Mouse (Mus musculus) stomach, embryonic 14.5 days (tissue): ENCODE measurements around the gene Pdzrn4. TPM values are rescaled to one million over a fixed set of nuclear protein-coding genes. Genes with fewer than 3 reads are reported as not detected.

Experiments
- ATAC-seq: fragments of 200-750 bp; cut with Nextera tagmentation; 2 replicates; pipeline ENCODE4 v1.8.0; 2017; ENCODE audit warnings: low read depth, moderate TSS enrichment; ENCODE audit not compliant: insufficient number of reproducible peaks, insufficient read depth, low FRiP score
- H3K27ac ChIP-seq: fragments of 300-500 bp; sonication (generic); 2 replicates; pipeline ENCODE4 v1.5.1; 2014; ENCODE audit warnings: mild to moderate bottlenecking, low read length, moderate library complexity, mixed read lengths
- H3K27me3 ChIP-seq: fragments of 300-500 bp; sonication (generic); 2 replicates; pipeline ENCODE4 v1.6.1; 2014; ENCODE audit warnings: low read length, control low read depth, mixed read lengths; ENCODE audit not compliant: control insufficient read depth, insufficient read depth
- H3K36me3 ChIP-seq: fragments of 300-500 bp; sonication (generic); 2 replicates; pipeline ENCODE4 v1.6.1; 2014; ENCODE audit warnings: mild to moderate bottlenecking, control low read depth, low read length, moderate library complexity, mixed read lengths; ENCODE audit not compliant: control insufficient read depth, insufficient read depth
- H3K4me1 ChIP-seq: fragments of 300-500 bp; sonication (generic); 2 replicates; pipeline ENCODE4 v1.6.1; 2014; ENCODE audit warnings: low read length, control low read depth, mixed read lengths; ENCODE audit not compliant: control insufficient read depth, insufficient read depth
- H3K4me2 ChIP-seq: fragments of 300-500 bp; sonication (generic); replicated peaks from 2 replicates; pipeline ENCODE4 v1.6.1; 2014; ENCODE audit warnings: low read depth, low read length, control low read depth
- H3K4me3 ChIP-seq: fragments of 300-500 bp; sonication (generic); 2 replicates; pipeline ENCODE4 v1.5.1; 2014; ENCODE audit warnings: low read depth, low read length, control low read depth
- H3K9ac ChIP-seq: fragments of 300-500 bp; sonication (generic); replicated peaks from 2 replicates; pipeline ENCODE4 v1.6.1; 2014; ENCODE audit warnings: low read depth, mild to moderate bottlenecking, control low read depth, low read length, moderate library complexity, mixed read lengths
- H3K9me3 ChIP-seq: fragments of 300-500 bp; sonication (generic); 2 replicates; pipeline ENCODE4 v1.6.1; 2016; ENCODE audit warnings: low read depth, low read length, control low read depth; ENCODE audit not compliant: control insufficient read depth
- WGBS: fragments of 180-500 bp; shearing (Covaris S2); extraction: QIAGEN DNeasy Blood & Tissue Kit; methylation state at CpG from one replicate; pipeline ENCODE4 v1.1.7; 2014; 5-methylcytosine and 5-hydroxymethylcytosine counted together
- polyA plus RNA-seq: library from polyadenylated mRNA; unstranded; fragments of >200 nt; fragmentation: Nextera tagmentation; extraction: Ambion mirVana; gene quantifications from 2 replicates; pipeline ENCODE4 v1.2.1, GENCODE M21; 2014

Pdzrn4 gene
- polyA plus RNA-seq, 1 experiment from 2014 or later = 4.1 TPM

- Histone ChIP-seq H3K9ac (no peak overlapping the region), H3K27me3 (no peaks in the 10 kb centered on the region), H3K9me3 (no peaks in the 10 kb centered on the region), H3K27ac (no peak overlapping the region), H3K36me3 (no peaks in the 10 kb centered on the region), H3K4me1 (no peaks in the 10 kb centered on the region), H3K4me3 (no peak overlapping the region), H3K4me2 (no peak overlapping the region)
- no peak for ATAC-seq
- 75% methylated on average over 6 of the region's 6 CpGs for WGBS
These were observed 281.7 kb downstream of the Pdzrn4 start for GRCm38 (mm10) chr15:92678377-92678776.

- WGBS = 93% methylated on average over 6 of the region's 6 CpGs
- H3K4me3 ChIP-seq = no peak overlapping the region
- no peak overlapping the region for H3K27ac ChIP-seq
- ATAC-seq = no peak
- H3K9ac ChIP-seq = no peak overlapping the region
- no peak overlapping the region for H3K4me2 ChIP-seq
- H3K36me3 ChIP-seq = no peaks in the 10 kb centered on the region
- no peaks in the 10 kb centered on the region for H3K27me3 ChIP-seq
- no peaks in the 10 kb centered on the region for H3K9me3 ChIP-seq
- H3K4me1 ChIP-seq = no peaks in the 10 kb centered on the region
These were observed 282.9 kb downstream of the Pdzrn4 start for GRCm38 (mm10) chr15:92679541-92679940.

GRCm38 (mm10) chr15:92696276-92696956, 299.7 kb downstream of the Pdzrn4 start:
- H3K9me3 ChIP-seq = no peaks in the 10 kb centered on the region
- H3K36me3 ChIP-seq = no peaks in the 10 kb centered on the region
- no peaks in the 10 kb centered on the region for H3K4me1 ChIP-seq
- H3K4me2 ChIP-seq = no peak overlapping the region
- no peak for ATAC-seq
- 37% methylated on average over 10 of the region's 10 CpGs for WGBS
- no peaks in the 10 kb centered on the region for H3K27me3 ChIP-seq
- no peak overlapping the region for H3K4me3 ChIP-seq
- no peak overlapping the region for H3K9ac ChIP-seq
- no peak overlapping the region for H3K27ac ChIP-seq

GRCm38 (mm10) chr15:92704146-92704545, 307.5 kb downstream of the Pdzrn4 start:
- no peak overlapping the region for H3K27ac ChIP-seq
- H3K9ac ChIP-seq = no peak overlapping the region
- ATAC-seq = no peak
- H3K4me2 ChIP-seq = no peak overlapping the region
- no peaks in the 10 kb centered on the region for H3K27me3 ChIP-seq
- H3K4me1 ChIP-seq = no peaks in the 10 kb centered on the region
- H3K36me3 ChIP-seq = no peaks in the 10 kb centered on the region
- WGBS = 78% methylated on average over 8 of the region's 8 CpGs
- H3K4me3 ChIP-seq = no peak overlapping the region
- no peaks in the 10 kb centered on the region for H3K9me3 ChIP-seq

- whole genome bisulfite sequencing = 82% methylated on average over 2 of the region's 2 CpGs
These were observed 342.0 kb downstream of the Pdzrn4 start for GRCm38 (mm10) chr15:92738676-92739075.

GRCm38 (mm10) chr15:92739887-92740286, 343.2 kb downstream of the Pdzrn4 start:
- H3K4me2 ChIP-seq = no peak overlapping the region
- H3K9me3 ChIP-seq = no peaks in the 10 kb centered on the region
- WGBS = 85% methylated on average over 4 of the region's 4 CpGs
- no peak overlapping the region for H3K27ac ChIP-seq
- H3K4me1 ChIP-seq = no peaks in the 10 kb centered on the region
- no peaks in the 10 kb centered on the region for H3K27me3 ChIP-seq
- H3K36me3 ChIP-seq = no peaks in the 10 kb centered on the region
- no peak overlapping the region for H3K9ac ChIP-seq
- H3K4me3 ChIP-seq = no peak overlapping the region
- no peak for ATAC-seq

More at GRCm38 (mm10) chr15:92738676-92739075, 342.0 kb downstream of the Pdzrn4 start:
- no peaks in the 10 kb centered on the region for H3K9me3 ChIP-seq
- no peaks in the 10 kb centered on the region for H3K36me3 ChIP-seq
- H3K4me3 ChIP-seq = no peak overlapping the region
- ATAC-seq = no peak
- no peaks in the 10 kb centered on the region for H3K4me1 ChIP-seq
- H3K4me2 ChIP-seq = no peak overlapping the region
- no peak overlapping the region for H3K27ac ChIP-seq
- no peaks in the 10 kb centered on the region for H3K27me3 ChIP-seq
- H3K9ac ChIP-seq = no peak overlapping the region

- no peak for ATAC-seq
- Histone ChIP-seq H3K4me2 (no peak overlapping the region), H3K4me1 (no peaks in the 10 kb centered on the region), H3K4me3 (no peak overlapping the region), H3K9ac (no peak overlapping the region), H3K27ac (no peak overlapping the region), H3K9me3 (no peaks in the 10 kb centered on the region), H3K36me3 (no peaks in the 10 kb centered on the region), H3K27me3 (no peaks in the 10 kb centered on the region)
- WGBS = 75% methylated on average over 6 of the region's 6 CpGs
These were observed 346.9 kb downstream of the Pdzrn4 start for GRCm38 (mm10) chr15:92743624-92744023.

- H3K9ac ChIP-seq = no peak overlapping the region
- H3K4me1 ChIP-seq = no peaks in the 10 kb centered on the region
- no peak overlapping the region for H3K4me2 ChIP-seq
- no peaks in the 10 kb centered on the region for H3K36me3 ChIP-seq
- H3K9me3 ChIP-seq = no peaks in the 10 kb centered on the region
- H3K27ac ChIP-seq = no peak overlapping the region
- 66% methylated on average over 7 of the region's 7 CpGs for WGBS
- no peak for ATAC-seq
- no peaks in the 10 kb centered on the region for H3K27me3 ChIP-seq
- H3K4me3 ChIP-seq = no peak overlapping the region
These were observed 349.4 kb downstream of the Pdzrn4 start for GRCm38 (mm10) chr15:92746081-92746480.

- Histone ChIP-seq H3K9me3 (no peaks in the 10 kb centered on the region), H3K9ac (no peak overlapping the region), H3K36me3 (no peaks in the 10 kb centered on the region), H3K4me1 (no peaks in the 10 kb centered on the region), H3K27me3 (no peaks in the 10 kb centered on the region), H3K4me2 (no peak overlapping the region), H3K27ac (no peak overlapping the region), H3K4me3 (no peak overlapping the region)
- WGBS = 50% methylated on average over 17 of the region's 17 CpGs
- no peak for ATAC-seq
These were observed 355.5 kb downstream of the Pdzrn4 start for GRCm38 (mm10) chr15:92752167-92752566.
